Mouse (Mus musculus) heart, embryonic 16.5 days (tissue): Measurements from ENCODE around the gene AI481877. TPM values are rescaled to one million over a fixed set of nuclear protein-coding genes. Genes with fewer than 3 reads are reported as not detected.

Experiments
- ATAC-seq: fragments of 200-750 bp; cut with Nextera tagmentation; replicated peaks from 2 replicates; pipeline ENCODE4 v1.8.0; 2017; ENCODE audit warnings: moderate number of reproducible peaks; ENCODE audit not compliant: insufficient read depth, low FRiP score; ENCODE audit errors: extremely low read depth
- H3K27ac ChIP-seq: fragments of 300-500 bp; sonication (generic); 2 replicates; pipeline ENCODE4 v1.5.1; 2014; ENCODE audit warnings: mild to moderate bottlenecking, low read length, control low read depth, moderate library complexity
- H3K27me3 ChIP-seq: fragments of 300-500 bp; sonication (generic); 2 replicates; pipeline ENCODE4 v1.6.1; 2014; ENCODE audit warnings: low read length, mixed read lengths; ENCODE audit not compliant: control insufficient read depth, insufficient read depth
- H3K36me3 ChIP-seq: fragments of 300-500 bp; sonication (generic); 2 replicates; pipeline ENCODE4 v1.6.1; 2014; ENCODE audit not compliant: control insufficient read depth, insufficient read depth
- H3K4me1 ChIP-seq: fragments of 300-500 bp; sonication (generic); 2 replicates; pipeline ENCODE4 v1.6.1; 2014; ENCODE audit warnings: low read length, mixed read lengths; ENCODE audit not compliant: control insufficient read depth, insufficient read depth
- H3K4me2 ChIP-seq: fragments of 300-500 bp; sonication (generic); 2 replicates; pipeline ENCODE4 v1.6.1; 2014; ENCODE audit warnings: low read depth, mild to moderate bottlenecking, control low read depth, low read length
- H3K4me3 ChIP-seq: fragments of 300-500 bp; sonication (generic); 2 replicates; pipeline ENCODE4 v1.5.1; 2014; ENCODE audit warnings: mild to moderate bottlenecking, control low read depth, low read length
- H3K9ac ChIP-seq: fragments of 300-500 bp; sonication (generic); 2 replicates; pipeline ENCODE4 v1.6.1; 2014; ENCODE audit warnings: low read length, control low read depth
- H3K9me3 ChIP-seq: fragments of 300-500 bp; sonication (generic); replicated peaks from 2 replicates; pipeline ENCODE4 v1.6.1; 2016; ENCODE audit warnings: low read length; ENCODE audit not compliant: control insufficient read depth
- WGBS: fragments of 180-500 bp; shearing (Covaris S2); extraction: QIAGEN DNeasy Blood & Tissue Kit; methylation state at CpG from one replicate; pipeline ENCODE4 v1.1.7; 2014; 5-methylcytosine and 5-hydroxymethylcytosine counted together
- polyA plus RNA-seq: library from polyadenylated mRNA; unstranded; fragments of >200 nt; fragmentation: Nextera tagmentation; extraction: Ambion mirVana; gene quantifications from 2 replicates; pipeline ENCODE4 v1.2.1, GENCODE M21; 2015

AI481877 gene
- polyA plus RNA-seq, 1 experiment from 2014 or later = not detected

GRCm38 (mm10) chr4:59000614-59001013 is 138.2 kb downstream of the AI481877 start:
- Histone ChIP-seq H3K4me1 (peaks cover 26% of the 10 kb centered on the region), H3K27me3 (no peaks in the 10 kb centered on the region), H3K9ac (no peak overlapping the region), H3K4me3 (no peak overlapping the region), H3K27ac (no peak overlapping the region), H3K4me2 (no peak overlapping the region), H3K9me3 (no peaks in the 10 kb centered on the region), H3K36me3 (no peaks in the 10 kb centered on the region)
- no peak for ATAC-seq
- WGBS = 0% methylated on average over 2 of the region's 2 CpGs

- Histone ChIP-seq H3K4me2 (no peak overlapping the region), H3K27me3 (no peaks in the 10 kb centered on the region), H3K9ac (no peak overlapping the region), H3K27ac (no peak overlapping the region), H3K9me3 (no peaks in the 10 kb centered on the region), H3K4me1 (peaks cover 18% of the 10 kb centered on the region), H3K36me3 (no peaks in the 10 kb centered on the region), H3K4me3 (no peak overlapping the region)
- WGBS = 8% methylated on average over 2 of the region's 2 CpGs
- no peak for ATAC-seq
Measured at GRCm38 (mm10) chr4:58999686-59000085, 139.1 kb downstream of the AI481877 start.

- no peaks in the 10 kb centered on the region for H3K36me3 ChIP-seq
- no peak for ATAC-seq
- H3K4me2 ChIP-seq = no peak overlapping the region
- no peak overlapping the region for H3K27ac ChIP-seq
- H3K9me3 ChIP-seq = no peaks in the 10 kb centered on the region
- 76% methylated on average over 1 of the region's 1 CpGs for WGBS
- no peak overlapping the region for H3K9ac ChIP-seq
- peaks cover 8% of the 10 kb centered on the region for H3K4me1 ChIP-seq
- H3K4me3 ChIP-seq = no peak overlapping the region
- H3K27me3 ChIP-seq = no peaks in the 10 kb centered on the region
Measured at GRCm38 (mm10) chr4:58998688-58999087, 140.1 kb downstream of the AI481877 start.

GRCm38 (mm10) chr4:58997081-58997480 is 141.7 kb downstream of the AI481877 start:
- Histone ChIP-seq H3K4me2 (no peak overlapping the region), H3K27me3 (no peaks in the 10 kb centered on the region; the same call in 1 of the 2 replicates), H3K4me3 (no peak overlapping the region), H3K36me3 (no peaks in the 10 kb centered on the region), H3K9me3 (no peaks in the 10 kb centered on the region), H3K4me1 (peaks cover 4% of the 10 kb centered on the region; the same call in 1 of the 2 replicates), H3K27ac (no peak overlapping the region), H3K9ac (no peak overlapping the region)
- WGBS = 56% methylated on average over 5 of the region's 5 CpGs
- no peak; the same call in 1 of the 2 replicates for ATAC-seq

- no peak overlapping the region for H3K4me2 ChIP-seq
- no peak for ATAC-seq
- WGBS = 45% methylated on average over 8 of the region's 8 CpGs
Measured at GRCm38 (mm10) chr4:58995251-58995693, 143.5 kb downstream of the AI481877 start.

GRCm38 (mm10) chr4:58994762-58995161 is 144.0 kb downstream of the AI481877 start, which contains the start of gene Dnajc25:
TSS of gene Dnajc25 (plus strand) at chr4:58995062.
- WGBS = 79% methylated on average over 4 of the region's 4 CpGs
- no peak within 1 kb of the TSS for H3K4me3 ChIP-seq
- H3K4me2 ChIP-seq = no peak within 1 kb of the TSS
- H3K36me3 ChIP-seq = no peaks in the 10 kb centered on the region
- H3K4me1 ChIP-seq = peaks cover 4% of the 10 kb centered on the region; the same call in 1 of the 2 replicates
- no peak for ATAC-seq
- no peaks in the 10 kb centered on the region for H3K9me3 ChIP-seq
- no peak within 1 kb of the TSS for H3K9ac ChIP-seq
- H3K27ac ChIP-seq = no peak within 1 kb of the TSS
- H3K27me3 ChIP-seq = no peaks in the 10 kb centered on the region; the same call in 1 of the 2 replicates

More at GRCm38 (mm10) chr4:58995251-58995693, 143.5 kb downstream of the AI481877 start:
- Histone ChIP-seq H3K4me3 (no peak overlapping the region), H3K9me3 (no peaks in the 10 kb centered on the region), H3K27me3 (no peaks in the 10 kb centered on the region; the same call in 1 of the 2 replicates), H3K27ac (no peak overlapping the region), H3K9ac (no peak overlapping the region), H3K36me3 (no peaks in the 10 kb centered on the region), H3K4me1 (peaks cover 4% of the 10 kb centered on the region; the same call in 1 of the 2 replicates)

Other genes with a start within 250 kb of the AI481877 start
- 21.2 and 27.1 TPM in 2 replicates for gene Ecpas, start 226.2 kb downstream of the AI481877 start, polyA plus RNA-seq
- gene Zkscan16, start 195.4 kb downstream of the AI481877 start, polyA plus RNA-seq = 0.06 TPM in 1 of 2 replicates, not detected in the other
- gene Ptgr1, start 151.9 kb downstream of the AI481877 start, polyA plus RNA-seq = 14.5 and 16.1 TPM in 2 replicates
- gene Dnajc25, start 143.9 kb downstream of the AI481877 start, polyA plus RNA-seq = 7.9 and 9.6 TPM in 2 replicates
- 8.2 and 12.4 TPM in 2 replicates for gene Gm20503, start 135.8 kb downstream of the AI481877 start, polyA plus RNA-seq
- gene Gng10, start 103.9 kb downstream of the AI481877 start, polyA plus RNA-seq = 34.2 and 40.9 TPM in 2 replicates
- 6.6 and 8.0 TPM in 2 replicates for gene Ugcg, start 50.3 kb upstream of the AI481877 start, polyA plus RNA-seq